Mouse (Mus musculus) frontal cortex, adult 2 months (tissue): ENCODE measurements around the gene Ppfia1. TPM values are rescaled to one million over a fixed set of nuclear protein-coding genes. Genes with fewer than 3 reads are reported as not detected.

Experiments
- DNase-seq, 2 experiments: peaks; one replicate each; pipeline ENCODE4 v3.0.0; 2022; ENCODE audit warnings: low spot score in 1 of 2; ENCODE audit errors: extremely low spot score in 1 of 2
- polyA plus RNA-seq: library from polyadenylated mRNA; depleted of rRNA; stranded (reverse); fragments of >200 nt; gene quantifications from 2 replicates; pipeline ENCODE4 v1.2.3, GENCODE M21; 2012

Gene Ppfia1
- polyA plus RNA-seq, 1 experiment, result 44.0 TPM

DNA sequence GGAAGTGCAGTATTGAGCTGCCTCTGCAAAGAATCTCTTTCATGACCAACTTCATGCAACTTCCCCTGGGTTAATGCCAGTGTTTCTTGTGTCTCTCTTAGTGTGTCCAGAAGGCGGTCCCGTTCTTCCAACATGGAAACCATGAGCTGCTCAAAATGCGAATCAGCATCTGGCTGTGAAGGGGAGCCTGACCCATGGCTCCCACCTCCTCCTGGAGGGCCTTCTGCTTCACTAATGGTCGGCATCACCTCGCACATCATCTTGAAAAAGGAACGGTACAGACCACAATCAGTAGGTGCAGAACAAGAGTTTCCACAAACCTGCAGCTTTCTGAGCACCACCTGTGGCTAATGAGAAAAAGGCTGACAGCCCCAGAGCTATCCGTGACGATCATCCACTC lies 1.3 kb downstream of the Ppfia1 start:
- no peak for DNase-seq

DNA sequence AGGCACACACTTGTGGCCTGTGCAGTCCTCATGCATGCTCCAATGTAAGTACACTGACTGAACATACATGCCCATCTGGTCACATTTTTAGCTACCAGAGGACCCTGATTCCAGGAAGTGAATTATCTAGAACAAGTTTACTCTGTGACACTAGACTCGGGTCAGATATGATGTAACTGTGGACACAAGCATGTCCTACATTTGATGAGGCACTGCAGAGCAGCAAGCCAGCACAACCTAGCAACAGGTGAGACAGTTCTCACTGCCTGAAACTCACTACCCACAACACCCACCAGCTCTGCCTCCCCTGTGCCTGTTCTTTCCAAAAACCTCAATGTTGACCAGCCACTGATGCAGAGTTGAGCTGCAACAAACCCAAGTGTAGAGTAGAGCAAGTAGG lies 2.7 kb downstream of the Ppfia1 start:
- no peak for DNase-seq

DNA sequence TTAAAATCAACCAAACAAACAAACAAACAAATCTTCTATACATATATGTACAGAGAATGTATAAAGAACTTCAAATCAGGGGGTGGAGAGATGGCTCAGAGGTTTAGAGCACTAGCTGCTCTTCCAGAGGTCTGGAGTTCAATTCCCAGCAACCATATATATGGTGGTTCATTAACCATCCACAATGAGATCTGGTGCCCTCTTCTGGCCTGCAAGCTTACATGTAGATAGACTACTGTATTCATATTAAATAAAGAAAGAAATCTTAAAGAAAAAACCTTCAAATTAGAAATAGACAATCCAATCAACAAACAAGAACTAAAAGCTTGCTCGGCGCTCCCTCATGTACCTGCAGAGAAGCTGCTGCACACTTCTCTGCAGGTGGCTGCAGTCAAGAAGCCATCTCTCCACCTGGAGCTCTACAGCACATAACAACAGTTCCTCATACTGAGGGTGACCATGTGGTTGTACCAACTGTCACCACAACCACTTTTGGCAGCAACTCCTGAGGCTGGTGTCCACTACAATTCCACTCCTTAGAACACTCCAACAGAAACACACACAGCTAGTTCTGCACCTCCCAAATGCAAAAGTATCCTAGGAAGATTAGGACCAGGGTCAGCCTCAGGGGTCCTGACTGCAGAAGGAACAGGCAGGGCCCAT lies 3.5 kb downstream of the Ppfia1 start:
- no peak for DNase-seq

DNA sequence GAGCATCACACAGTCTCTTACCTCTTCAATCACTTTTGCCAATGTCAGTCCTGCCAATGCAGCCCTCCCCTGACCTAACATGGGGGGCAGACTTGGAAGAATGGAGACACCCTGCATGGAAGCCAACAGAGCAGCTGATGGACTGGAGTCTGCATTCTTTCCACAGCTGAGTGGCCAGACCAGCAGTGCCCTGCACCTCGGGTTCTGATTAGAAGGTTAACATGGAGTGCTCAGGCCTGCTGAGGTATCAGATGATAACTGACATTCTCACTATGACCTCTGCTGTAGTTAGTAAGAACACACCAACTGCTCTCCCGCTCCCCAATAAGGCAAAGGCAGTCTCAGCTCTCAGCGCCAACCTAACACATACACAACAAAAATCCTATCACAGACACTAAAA lies 8.3 kb downstream of the Ppfia1 start:
- DNase-seq, result no peak

DNA sequence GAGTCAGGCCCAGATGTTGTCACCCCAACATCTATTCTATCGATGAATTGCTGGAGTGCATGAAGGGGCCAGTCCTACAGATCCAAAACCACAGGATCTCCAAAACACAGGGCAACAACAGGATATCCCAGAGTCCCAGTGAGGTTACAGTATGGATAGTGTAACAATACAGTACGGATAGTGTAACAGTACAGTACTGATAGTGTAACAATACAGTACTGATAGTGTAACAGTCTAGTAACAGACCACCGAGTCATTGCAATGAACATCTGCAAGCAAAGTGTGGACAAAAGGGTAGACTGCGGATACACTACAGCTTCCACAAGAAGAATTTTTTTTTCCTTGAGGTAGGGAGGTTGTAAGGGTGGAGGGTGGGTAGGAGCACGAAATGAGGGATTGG lies 12.2 kb downstream of the Ppfia1 start:
- no peak for DNase-seq

DNA sequence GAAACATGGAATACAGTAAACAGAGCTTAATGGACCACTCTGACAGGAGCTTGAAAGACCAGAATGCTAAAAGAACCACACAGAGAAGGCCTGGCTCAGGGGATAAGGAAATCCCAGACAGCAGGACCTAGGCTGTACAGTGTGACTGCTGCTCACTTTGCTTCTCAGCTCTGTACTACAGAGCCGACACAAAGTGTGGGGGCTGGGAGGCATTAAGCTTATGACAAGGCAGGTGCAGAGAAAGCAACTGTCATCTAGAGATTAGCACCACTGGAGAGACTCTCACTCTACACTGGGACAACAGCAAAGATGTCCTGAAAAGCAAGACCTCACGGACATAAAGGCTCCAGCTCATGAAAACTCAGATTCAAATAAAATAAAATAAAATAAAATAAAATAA lies 14.4 kb downstream of the Ppfia1 start:
- DNase-seq, result no peak

DNA sequence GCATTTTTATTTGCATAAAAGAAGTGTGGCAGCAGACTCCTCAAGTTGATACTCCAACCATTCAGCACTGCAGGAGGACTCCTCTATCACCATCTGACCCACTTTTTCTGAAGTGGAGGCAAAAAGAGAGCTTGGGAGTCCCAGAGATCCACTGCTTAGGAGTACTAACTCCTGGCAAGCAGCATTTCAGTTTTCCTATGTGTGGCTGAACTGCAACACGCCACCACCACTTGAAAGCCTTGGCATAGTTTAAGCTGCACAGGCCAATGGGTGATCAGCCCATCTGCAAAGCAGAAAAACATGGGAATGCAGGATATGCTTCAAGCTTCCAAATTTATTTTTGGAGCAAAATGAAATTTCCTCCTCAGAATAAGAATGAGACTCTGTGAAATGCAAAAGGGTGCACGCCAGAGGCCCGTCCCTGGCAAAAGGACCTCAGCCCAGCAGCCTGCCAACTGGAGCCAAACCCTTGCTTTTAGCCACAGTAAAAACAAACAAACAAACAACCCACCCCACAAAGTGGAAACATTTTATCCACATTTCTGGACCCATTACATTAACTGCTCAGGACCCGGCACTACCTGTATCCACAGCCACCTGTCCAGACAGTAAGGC lies 15.4 kb downstream of the Ppfia1 start:
- no peak for DNase-seq

DNA sequence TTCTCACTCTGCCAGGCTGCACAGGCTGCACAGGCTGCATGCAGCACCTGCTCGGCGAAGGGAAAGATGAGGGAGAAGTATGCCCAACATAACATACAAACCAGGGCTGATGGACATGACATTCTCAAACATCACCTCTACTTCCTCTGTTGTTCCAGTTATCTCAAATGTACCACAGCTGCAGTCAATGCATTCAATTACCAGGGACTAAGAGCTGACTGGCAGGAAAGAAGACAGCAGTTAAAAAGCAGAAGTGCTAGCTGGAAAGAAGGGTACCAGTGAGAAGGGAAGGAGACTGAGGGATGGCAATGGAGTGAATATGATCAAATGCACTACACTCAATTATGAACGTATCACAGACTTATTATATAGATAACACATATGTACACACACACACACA lies 17.2 kb downstream of the Ppfia1 start:
- no peak for DNase-seq

DNA sequence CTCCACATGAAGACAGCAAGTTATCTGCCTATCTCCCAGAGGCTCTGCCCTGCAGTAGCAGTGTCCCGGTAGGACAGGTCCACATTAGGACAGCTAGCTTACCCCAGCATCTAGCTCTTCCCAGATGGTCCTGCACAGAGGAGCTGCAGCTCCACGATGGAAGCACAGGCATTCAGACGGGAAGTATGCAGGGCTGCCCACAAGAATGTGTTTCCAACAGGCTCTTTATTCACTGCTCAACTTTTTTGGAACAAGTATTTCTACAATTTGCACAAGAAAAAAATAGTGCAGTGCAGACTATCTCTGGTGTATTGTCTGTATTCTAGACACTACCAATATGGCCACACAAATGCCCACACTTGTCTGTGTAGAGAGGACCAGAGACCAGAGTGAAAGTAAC lies 18.8 kb downstream of the Ppfia1 start:
- no peak for DNase-seq

DNA sequence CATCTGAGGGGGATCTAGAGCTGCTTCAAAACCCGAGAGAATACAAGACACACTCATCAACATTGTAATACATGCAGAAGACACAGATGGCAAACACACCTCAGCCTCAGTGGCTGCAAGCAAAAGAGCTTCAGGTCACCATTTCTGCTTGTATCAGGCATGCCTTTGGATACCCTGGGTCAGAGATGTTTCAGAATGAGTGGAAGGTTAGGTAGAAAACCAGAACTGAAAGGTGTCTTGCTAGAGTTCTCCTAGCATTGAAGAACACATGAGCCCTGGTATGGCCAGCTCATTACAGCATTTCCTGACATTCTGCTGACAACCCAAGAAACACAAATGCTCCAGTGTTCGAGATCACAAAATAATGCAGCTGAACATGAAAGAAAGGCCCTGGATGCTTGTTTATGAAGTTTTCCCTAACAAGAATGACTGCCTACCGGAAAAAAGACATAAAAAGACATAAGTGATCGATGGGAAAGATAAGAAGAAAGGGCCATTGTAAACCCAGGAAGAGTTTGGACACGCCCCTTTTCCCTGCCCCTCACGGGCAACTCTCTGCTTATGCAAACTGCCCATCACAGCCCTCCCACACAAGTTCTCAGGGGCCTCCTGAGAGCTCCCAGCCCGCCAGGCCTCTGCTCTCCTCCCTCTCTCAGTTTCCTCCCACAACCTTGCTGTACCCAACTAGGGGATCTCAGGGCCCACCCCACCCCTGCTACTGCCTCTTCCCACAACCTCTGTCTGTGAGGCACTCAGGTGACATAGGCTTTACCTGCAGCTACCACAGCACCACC lies 21.7 kb downstream of the Ppfia1 start:
- DNase-seq, result no peak

DNA sequence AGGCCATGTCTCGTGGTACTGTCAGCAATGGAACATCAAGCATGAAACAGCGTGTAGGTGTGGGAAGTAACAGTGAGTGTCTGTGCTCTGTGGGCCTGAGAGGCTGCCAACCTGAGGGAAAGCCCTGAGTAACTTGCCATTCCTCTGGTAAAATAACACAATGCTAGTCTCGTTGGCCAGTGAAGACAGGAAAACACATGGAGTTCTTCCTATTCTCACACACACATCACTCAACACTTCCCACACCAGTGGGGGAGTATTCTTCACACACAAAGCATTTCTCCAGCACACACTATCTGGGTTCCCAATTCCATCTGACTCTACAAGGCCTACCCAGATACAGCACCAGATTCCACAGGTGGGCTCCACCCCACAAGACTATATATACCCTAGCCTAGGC lies 23.7 kb downstream of the Ppfia1 start:
- DNase-seq, result peak; percentile 55 to 66

DNA sequence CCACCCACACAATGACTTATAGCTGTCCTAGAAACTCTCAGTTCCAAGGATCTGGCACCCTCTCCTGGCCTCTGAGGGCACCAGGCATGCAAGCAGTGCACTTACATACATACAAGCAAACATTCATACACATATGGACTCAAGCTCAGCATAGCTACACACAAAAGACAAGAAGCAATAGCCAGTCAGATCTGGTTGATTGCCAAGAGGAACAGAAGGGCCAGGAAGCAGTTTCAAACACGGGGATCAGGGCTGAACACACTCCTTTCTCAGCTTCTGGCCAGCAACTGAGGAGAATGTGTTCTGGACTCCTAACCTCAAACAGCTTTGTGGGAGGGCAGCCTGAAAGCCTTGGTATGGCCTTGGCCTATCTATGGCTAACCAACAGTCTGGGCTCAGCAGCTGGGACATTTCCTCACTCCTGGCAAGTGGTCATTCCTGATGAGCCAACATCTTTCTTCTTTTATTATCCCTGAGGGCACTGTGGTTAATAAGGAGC lies 25.8 kb downstream of the Ppfia1 start:
- DNase-seq, result no peak

DNA sequence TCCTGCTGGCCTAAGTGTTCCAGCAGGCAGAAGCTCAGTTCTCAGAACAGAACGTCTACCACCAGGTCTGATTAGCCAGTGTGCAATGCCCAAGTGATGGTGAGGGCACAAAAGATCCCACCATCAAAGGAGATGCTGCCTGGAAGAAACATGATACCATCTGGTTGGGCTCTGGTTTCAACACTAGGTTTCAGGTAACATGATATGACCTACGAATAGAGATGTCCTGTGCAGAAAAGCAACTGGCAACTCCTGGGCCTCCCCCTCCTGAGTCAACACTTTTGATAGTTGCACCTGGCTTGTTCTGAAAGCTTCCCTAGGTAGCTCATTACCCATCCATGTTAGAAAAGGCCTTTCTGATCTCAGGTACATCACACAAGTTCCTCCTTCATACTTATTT lies 26.9 kb downstream of the Ppfia1 start:
- DNase-seq, result no peak

DNA sequence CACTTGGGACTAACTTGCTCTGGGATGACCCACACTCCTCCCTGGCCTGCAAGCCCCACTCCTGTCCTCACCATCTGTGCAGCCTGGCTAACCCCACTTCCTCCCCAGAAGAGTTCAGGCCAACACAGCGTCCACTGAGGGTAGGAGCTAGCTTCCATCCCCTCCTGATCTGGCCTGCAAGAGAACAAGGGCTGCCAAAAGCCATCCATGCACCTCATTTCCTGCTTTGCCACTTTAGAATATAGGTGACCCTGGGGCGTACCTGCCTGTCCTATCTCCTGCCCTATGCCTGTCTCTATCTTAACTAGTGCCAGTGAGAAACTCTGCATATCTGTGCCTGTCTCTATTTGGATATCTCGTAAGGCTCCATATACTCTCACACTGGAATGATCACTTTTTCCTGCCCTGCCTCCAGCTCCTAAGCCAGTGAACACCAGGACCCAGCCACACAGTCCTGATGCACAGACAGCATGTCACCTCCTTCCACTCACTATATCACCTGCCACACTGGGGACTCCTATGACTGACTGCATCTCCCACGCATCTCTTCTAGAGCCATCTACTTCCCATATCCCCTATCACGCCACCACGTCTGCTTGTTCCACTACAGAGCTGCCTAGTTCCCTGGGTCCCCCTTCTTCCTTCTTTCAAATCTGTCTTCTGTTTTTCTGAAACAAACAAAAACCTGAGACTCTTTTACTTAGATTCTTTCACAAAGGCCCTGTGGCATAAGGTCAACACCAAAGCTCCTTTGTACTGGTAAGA lies 28.9 kb downstream of the Ppfia1 start:
- DNase-seq, result no peak

DNA sequence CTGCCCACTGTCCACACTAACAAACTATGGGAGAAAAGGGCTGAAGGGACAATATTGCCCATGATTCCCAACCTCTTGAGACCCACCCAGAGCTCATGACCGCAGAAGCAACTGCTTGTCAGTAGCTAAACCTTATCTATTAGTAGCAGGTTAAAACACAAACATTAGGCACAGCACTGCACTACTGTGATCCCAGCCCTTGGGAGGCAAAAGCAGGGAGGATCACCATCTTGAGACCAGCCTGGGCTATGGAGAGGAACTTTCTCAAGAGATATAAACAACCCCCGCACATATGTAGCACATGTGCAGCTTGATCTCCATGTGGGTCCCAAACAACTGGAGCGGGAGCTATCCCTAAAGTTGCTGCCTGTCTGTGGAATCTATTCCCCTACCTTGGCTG lies 30.1 kb downstream of the Ppfia1 start:
- DNase-seq, result no peak

DNA sequence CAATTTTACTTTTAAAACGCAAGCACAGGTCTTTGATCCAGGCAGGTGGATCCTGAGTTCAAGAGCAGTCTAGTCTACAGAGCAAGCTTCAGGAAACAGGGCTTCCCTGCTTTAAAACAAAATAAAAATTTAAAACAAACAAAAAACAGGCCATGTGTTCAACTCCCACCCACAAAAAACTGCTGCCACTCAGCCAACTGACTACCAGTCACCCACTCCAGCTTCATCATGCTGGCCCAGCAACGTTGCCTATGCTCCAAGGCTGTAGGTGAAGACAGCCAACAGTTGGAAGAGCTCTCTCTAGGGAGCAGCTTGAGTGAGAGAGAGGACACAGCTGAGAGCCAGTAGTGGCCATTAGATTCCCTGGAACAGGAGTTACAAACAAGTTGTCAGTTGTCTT lies 31.6 kb downstream of the Ppfia1 start:
- no peak for DNase-seq

DNA sequence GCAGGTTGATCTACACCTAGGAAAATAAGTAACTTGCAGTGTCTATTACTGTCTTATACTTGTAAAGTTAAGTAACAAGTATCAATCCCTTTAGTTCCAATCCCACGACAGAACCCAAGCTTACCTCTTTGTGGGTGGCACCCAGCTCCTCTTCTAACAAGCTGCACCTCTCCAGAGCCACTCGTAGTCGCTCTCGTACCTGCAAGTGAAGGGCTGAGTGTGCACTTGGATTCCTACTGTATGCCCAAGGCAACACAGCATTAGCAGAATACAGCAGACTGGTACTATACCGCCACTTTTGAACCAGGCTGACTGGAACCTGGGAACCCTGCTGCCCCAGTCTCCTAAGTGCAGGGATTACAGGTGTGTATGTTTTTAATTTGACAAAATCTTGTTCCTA lies 33.7 kb downstream of the Ppfia1 start:
- DNase-seq, result no peak

DNA sequence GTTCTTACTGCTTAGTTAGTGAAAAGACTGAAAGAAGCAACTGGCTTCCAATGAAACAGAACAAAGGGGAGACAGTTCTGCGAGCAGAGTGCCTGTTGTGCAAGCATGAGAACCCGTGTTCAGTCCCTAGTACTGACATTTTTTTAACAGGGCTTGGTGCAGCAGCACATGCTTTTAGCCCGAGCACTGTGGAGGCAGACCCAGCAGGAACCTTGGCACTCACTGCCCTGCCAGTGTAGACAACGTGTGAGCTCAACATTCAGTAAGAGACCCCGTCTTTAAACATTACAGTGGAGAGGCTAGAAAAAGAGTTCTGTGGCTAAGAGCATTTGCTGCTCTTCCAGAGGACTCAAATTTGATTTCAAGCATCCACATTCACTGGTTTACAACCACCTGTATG lies 36.8 kb downstream of the Ppfia1 start:
- DNase-seq, result no peak

DNA sequence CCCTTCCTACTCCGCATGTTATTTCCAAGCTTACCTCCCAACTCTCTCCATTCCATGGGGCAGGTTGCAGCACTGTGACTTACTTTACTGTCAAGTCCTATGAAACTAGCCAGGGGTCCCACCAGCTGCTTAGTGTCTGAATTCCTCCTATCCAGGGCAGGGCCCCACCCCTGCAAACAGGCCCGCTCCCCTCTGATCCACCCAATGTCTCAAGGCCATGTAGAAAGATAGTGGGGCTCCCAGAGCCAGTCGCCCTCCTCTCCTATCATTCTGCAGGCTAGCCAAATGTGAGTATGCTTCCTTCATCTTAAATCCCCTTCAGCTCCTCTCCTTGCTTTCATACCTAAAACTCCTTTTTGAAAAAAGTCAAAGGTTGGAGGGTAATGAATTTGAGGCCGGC lies 44.4 kb downstream of the Ppfia1 start:
- no peak for DNase-seq

DNA sequence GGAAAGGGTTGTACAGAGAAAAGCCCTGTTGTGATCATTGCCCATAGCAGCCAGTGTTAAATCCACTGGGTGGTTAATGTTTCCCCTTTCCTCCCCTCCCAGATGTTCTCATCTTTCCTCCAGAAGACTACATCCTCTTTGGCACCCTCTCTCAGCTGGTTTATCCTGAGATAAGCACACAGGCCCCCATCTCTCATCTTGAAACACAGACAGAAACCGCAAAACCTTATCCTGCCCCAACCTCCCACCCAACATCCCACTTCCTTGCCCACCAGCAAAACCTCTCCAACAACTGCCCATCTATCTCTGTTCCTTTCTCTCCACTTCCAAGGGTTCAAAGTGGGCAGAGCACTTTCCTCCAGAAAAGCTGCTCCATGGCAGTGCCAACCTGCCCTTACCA lies 46.7 kb downstream of the Ppfia1 start:
- DNase-seq, result no peak

DNA sequence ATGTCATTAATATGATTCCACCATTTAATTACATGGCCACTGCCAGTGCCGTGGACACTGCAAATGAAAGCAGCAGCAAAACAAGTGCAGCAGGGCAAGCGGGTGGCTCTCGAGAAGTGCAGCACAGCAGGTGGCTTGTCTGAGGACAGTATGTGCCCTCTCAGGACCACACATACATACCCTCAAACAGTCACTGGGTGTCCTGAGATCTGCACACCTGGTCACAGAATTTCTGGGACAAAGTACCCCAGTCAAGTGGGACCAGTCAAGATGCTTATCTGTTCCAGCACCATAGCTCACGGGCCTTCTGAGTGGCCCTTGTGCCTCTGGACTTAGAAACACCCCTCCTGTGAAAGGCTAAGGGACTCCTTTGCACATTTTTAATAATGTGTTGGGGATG lies 49.6 kb downstream of the Ppfia1 start:
- no peak for DNase-seq
